Mouse (Mus musculus) CH12.LX (cell line): ENCODE data around the gene Fam166a. TPM values are rescaled to one million over a fixed set of nuclear protein-coding genes. Genes with fewer than 3 reads are reported as not detected.

Source experiments
- DNase-seq: peaks from one replicate; pipeline ENCODE4 v3.0.0-alpha.2; 2013; ENCODE audit errors: extremely low read depth
- H3K27ac ChIP-seq: 2 replicates; pipeline ENCODE4 v1.5.1; 2012; ENCODE audit warnings: low read depth, mild to moderate bottlenecking, control low read depth, moderate library complexity; ENCODE audit not compliant: insufficient read depth
- H3K27me3 ChIP-seq: replicated peaks from 2 replicates; pipeline ENCODE3; 2012; ENCODE audit warnings: inconsistent platforms
- H3K36me3 ChIP-seq, 2 experiments: replicated peaks in 1 of 2; 2 replicates each; pipeline versions ENCODE3 to v1.6.1; 2012; ENCODE audit warnings: inconsistent platforms in 1 of 2, low read length in 1 of 2, mild to moderate bottlenecking in 1 of 2, mixed read lengths in 1 of 2, moderate library complexity in 1 of 2; ENCODE audit not compliant: control insufficient read depth in 1 of 2, insufficient read depth in 1 of 2
- H3K4me1 ChIP-seq, 2 experiments: 2 replicates each; pipeline ENCODE4 v1.6.1; 2012; ENCODE audit warnings: inconsistent platforms in 1 of 2, moderate library complexity in 1 of 2; ENCODE audit not compliant: insufficient read depth in 2 of 2, control insufficient read depth in 1 of 2
- H3K4me2 ChIP-seq: 2 replicates; pipeline ENCODE4 v1.6.1; 2012; ENCODE audit warnings: low read depth, mild to moderate bottlenecking, control low read depth; ENCODE audit not compliant: poor library complexity, insufficient read depth, severe bottlenecking
- H3K4me3 ChIP-seq, 3 experiments: fragments of 150-350 bp in 1 of 3; sonication (generic) in 1 of 3; replicated peaks in 1 of 3; 2 replicates each; pipeline versions ENCODE3 to v1.5.1; 2011 to 2012; ENCODE audit warnings: low read depth in 2 of 3, low read length in 2 of 3, mild to moderate bottlenecking in 2 of 3, moderate library complexity in 2 of 3, control low read depth in 1 of 3, improper control_type of control experiment in 1 of 3, inconsistent platforms in 1 of 3, mixed read lengths in 1 of 3; ENCODE audit not compliant: poor library complexity in 1 of 3
- H3K79me2 ChIP-seq: replicated peaks from 2 replicates; pipeline ENCODE4 v1.6.1; 2012; ENCODE audit warnings: mild to moderate bottlenecking, moderate library complexity; ENCODE audit not compliant: control insufficient read depth, poor library complexity, insufficient read depth, severe bottlenecking; ENCODE audit errors: extremely low read depth
- H3K9ac ChIP-seq: 2 replicates; pipeline ENCODE4 v1.6.1; 2012; ENCODE audit warnings: low read depth, mild to moderate bottlenecking, control low read depth, moderate library complexity; ENCODE audit not compliant: insufficient read depth
- H3K9me3 ChIP-seq: replicated peaks from 2 replicates; pipeline ENCODE3; 2012; ENCODE audit warnings: low read length, inconsistent platforms, mixed read lengths
- CHD1 ChIP-seq: IDR thresholded peaks from 2 replicates; pipeline ENCODE4 v1.6.1; 2012; ENCODE audit warnings: low read depth, low read length, improper control_type of control experiment, inconsistent platforms
- CTCF ChIP-seq, 2 experiments: IDR thresholded peaks in 1 of 2; conservative IDR thresholded peaks in 1 of 2; 2 replicates each; pipeline ENCODE4 v1.5.1; 2011 to 2012; ENCODE audit warnings: low read depth in 2 of 2, low read length in 2 of 2, improper control_type of control experiment in 1 of 2, inconsistent platforms in 1 of 2, mild to moderate bottlenecking in 1 of 2, moderate library complexity in 1 of 2
- E2F4 ChIP-seq: IDR thresholded peaks from 2 replicates; pipeline ENCODE4 v1.6.1; 2011; ENCODE audit warnings: low read depth, low read length, improper control_type of control experiment; ENCODE audit not compliant: insufficient replicate concordance
- ELF1 ChIP-seq: IDR thresholded peaks from 2 replicates; pipeline ENCODE4 v1.6.1; 2014; ENCODE audit warnings: low read depth, mild to moderate bottlenecking, inconsistent platforms, low read length, improper control_type of control experiment
- JUND ChIP-seq: conservative IDR thresholded peaks from 2 replicates; pipeline ENCODE4 v1.6.1; 2011; ENCODE audit warnings: low read depth, low read length, improper control_type of control experiment
- MAZ ChIP-seq: IDR thresholded peaks from 2 replicates; pipeline ENCODE4 v1.6.1; 2012; ENCODE audit warnings: low read depth, mild to moderate bottlenecking, inconsistent platforms, low read length, improper control_type of control experiment, moderate library complexity
- MEF2A ChIP-seq: IDR thresholded peaks from 2 replicates; pipeline ENCODE4 v1.6.1; 2014; ENCODE audit warnings: low read depth, mild to moderate bottlenecking, inconsistent platforms, low read length, improper control_type of control experiment, borderline replicate concordance
- MYC ChIP-seq: IDR thresholded peaks from 2 replicates; pipeline ENCODE4 v1.6.1; 2011; ENCODE audit warnings: low read depth, mild to moderate bottlenecking, improper control_type of control experiment, low read length
- NELFE ChIP-seq: IDR thresholded peaks from 2 replicates; pipeline ENCODE4 v1.6.1; 2011; ENCODE audit warnings: low read depth, low read length, improper control_type of control experiment
- PAX5 ChIP-seq: IDR thresholded peaks from 2 replicates; pipeline ENCODE4 v1.6.1; 2012; ENCODE audit warnings: low read length, inconsistent platforms, mixed read lengths
- POLR2AphosphoS2 ChIP-seq: IDR thresholded peaks from 2 replicates; pipeline ENCODE4 v1.6.1; 2011; ENCODE audit warnings: low read depth, low read length, improper control_type of control experiment
- RAD21 ChIP-seq: IDR thresholded peaks from 2 replicates; pipeline ENCODE4 v1.6.1; 2011; ENCODE audit warnings: low read depth, mild to moderate bottlenecking, low read length, improper control_type of control experiment, moderate library complexity
- SIN3A ChIP-seq: IDR thresholded peaks from 2 replicates; pipeline ENCODE4 v1.6.1; 2012; ENCODE audit warnings: low read length, improper control_type of control experiment, inconsistent platforms
- USF1 ChIP-seq: IDR thresholded peaks from 2 replicates; pipeline ENCODE4 v1.6.1; 2014; ENCODE audit warnings: low read depth, mild to moderate bottlenecking, inconsistent platforms, low read length, improper control_type of control experiment
- USF2 ChIP-seq: conservative IDR thresholded peaks from 2 replicates; pipeline ENCODE4 v1.6.1; 2011; ENCODE audit warnings: low read depth, low read length, improper control_type of control experiment
- ZC3H11A ChIP-seq: IDR thresholded peaks from 2 replicates; pipeline ENCODE4 v1.6.1; 2012; ENCODE audit warnings: low read depth, mild to moderate bottlenecking, inconsistent platforms, low read length, improper control_type of control experiment
- ZKSCAN1 ChIP-seq: IDR thresholded peaks from 2 replicates; pipeline ENCODE4 v1.6.1; 2012; ENCODE audit warnings: low read depth, inconsistent platforms, low read length, improper control_type of control experiment, borderline replicate concordance
- dilution Hi-C: fragments of 300-500 bp; cut with MboI; formaldehyde crosslinking; loops from 2 replicates; pipeline ENCODE4 v1.14.3; 2020; ENCODE audit warnings: low sequenced_read_pairs; ENCODE audit not compliant: extremely low pct_unique_long_range_greater_than_20kb, extremely low pct_ligation_motif_present
- in situ Hi-C: fragments of 300-500 bp; cut with MboI; formaldehyde crosslinking; loops from 3 replicates; pipeline ENCODE4 v1.14.3; 2019; ENCODE audit warnings: low sequenced_read_pairs, low pct_ligation_motif_present, low pct_unique_long_range_greater_than_20kb, mixed read lengths
- polyA plus RNA-seq: library from polyadenylated mRNA; unstranded; fragments of >175 nt; gene quantifications from 2 replicates; pipeline ENCODE4 v1.2.1, GENCODE M21; 2012; ENCODE audit warnings: low read depth; ENCODE audit not compliant: insufficient read length
- total RNA-seq, 2 experiments: library from RNA; depleted of rRNA; stranded (reverse); fragments of 300-350 nt in 1 of 2; fragments of >200 nt in 1 of 2; gene quantifications; 2 replicates each; pipeline ENCODE4 v1.2.3; 2012 to 2014

Gene Fam166a
- total and polyA plus RNA-seq, 3 experiments: 0.38 to 23.4 TPM; not detected in 1

- no peak for DNase-seq
- H3K9me3 ChIP-seq: no peaks in the 10 kb centered on the region
- in situ Hi-C loops (no loop called here), dilution Hi-C loops (no loop called here)
- H3K4me1 ChIP-seq: peaks cover 11 to 20% of the 10 kb centered on the region in 2 experiments
- no peak within 1 kb of the TSS for H3K27ac ChIP-seq
- TF ChIP-seq ZC3H11A (no peak), NELFE (no peak), USF1 (no peak), ELF1 (no peak), USF2 (no peak), MAZ (no peak), POLR2AphosphoS2 (no peak)
- H3K4me2 ChIP-seq: no peak within 1 kb of the TSS
- no peak within 1 kb of the TSS for H3K9ac ChIP-seq
- no peaks in the 10 kb centered on the region for H3K36me3 ChIP-seq
- H3K4me3 ChIP-seq: no peak within 1 kb of the TSS
- H3K79me2 ChIP-seq: no peaks in the 10 kb centered on the region
- peaks cover 87% of the 10 kb centered on the region for H3K27me3 ChIP-seq
Measured at GRCm38 (mm10) chr2:25236614-25237013, 18.1 kb downstream of the Fam166a start, which contains the start of gene Rnf224. Rnf224 (minus strand) TSS chr2:25236787.

- no peak overlapping the region for H3K9ac ChIP-seq
- no peak overlapping the region for H3K4me3 ChIP-seq
- no peak for TF ChIP-seq SIN3A
- no peak for TF ChIP-seq RAD21
- TF ChIP-seq CHD1: no peak
- no peak for TF ChIP-seq JUND
- TF ChIP-seq ZKSCAN1: no peak
- TF ChIP-seq MYC: no peak
- H3K4me1 ChIP-seq: peaks cover 12 to 21% of the 10 kb centered on the region in 2 experiments
- no peaks in the 10 kb centered on the region for H3K9me3 ChIP-seq
- H3K36me3 ChIP-seq: no peaks in the 10 kb centered on the region
- in situ Hi-C loops (no loop called here), dilution Hi-C loops (no loop called here)
- peaks cover 83% of the 10 kb centered on the region for H3K27me3 ChIP-seq
- no peaks in the 10 kb centered on the region for H3K79me2 ChIP-seq
- no peak overlapping the region for H3K27ac ChIP-seq
- DNase-seq: no peak
- no peak overlapping the region for H3K4me2 ChIP-seq
Measured at GRCm38 (mm10) chr2:25237522-25237921, 19.0 kb downstream of the Fam166a start.

- no peak overlapping the region for H3K27ac ChIP-seq
- H3K4me2 ChIP-seq: no peak overlapping the region
- no peak overlapping the region for H3K4me3 ChIP-seq
- in situ Hi-C loops (no loop called here), dilution Hi-C loops (no loop called here)
- peaks cover 12 to 21% of the 10 kb centered on the region in 2 experiments for H3K4me1 ChIP-seq
- peaks cover 77% of the 10 kb centered on the region for H3K27me3 ChIP-seq
- H3K79me2 ChIP-seq: no peaks in the 10 kb centered on the region
- DNase-seq: no peak
- H3K36me3 ChIP-seq: no peaks in the 10 kb centered on the region
- H3K9ac ChIP-seq: no peak overlapping the region
- H3K9me3 ChIP-seq: no peaks in the 10 kb centered on the region
- TF ChIP-seq MEF2A: no peak
- no peak for TF ChIP-seq PAX5
- TF ChIP-seq SIN3A: no peak
- no peak for TF ChIP-seq MAZ
- TF ChIP-seq E2F4: no peak
- TF ChIP-seq CTCF (conservative IDR thresholded peaks at IDR 0.05 in 1 of 2, IDR thresholded peaks at IDR 0.05 in 1 of 2; ENCODE audit: low read depth in 2 of 2, low read length in 2 of 2): no peak
- TF ChIP-seq CHD1: no peak
Measured at GRCm38 (mm10) chr2:25238106-25238505, 19.6 kb downstream of the Fam166a start.
